Mouse (Mus musculus) erythroblast, adult 5-6 weeks (primary cell): Measurements from ENCODE around the gene Ewsr1. TPM values are rescaled to one million over a fixed set of nuclear protein-coding genes. Genes with fewer than 3 reads are reported as not detected.
A peak's percentile ranks its signal among the peaks of the same experiment; 100 is the strongest.

Source experiments
- ATAC-seq: replicated peaks from 2 replicates; pipeline ENCODE4 v1.8.0; 2016; ENCODE audit warnings: moderate number of reproducible peaks, mild to moderate bottlenecking, moderate TSS enrichment, inconsistent platforms; ENCODE audit not compliant: poor library complexity, low FRiP score, severe bottlenecking
- total RNA-seq, 2 experiments: library from RNA; stranded (forward) in 1 of 2; stranded (reverse) in 1 of 2; fragments of 150-400 nt in 1 of 2; fragments of 200-764, 138-1000 nt in 1 of 2; gene quantifications; 2 replicates each; pipeline versions ENCODE4 v1.2.3 to v1.2.4; 2015 to 2017; ENCODE audit warnings: low replicate concordance in 2 of 2

Ewsr1 gene
- total RNA-seq, 2 experiments from 2014 or later: 139 to 453 TPM

GRCm38 (mm10) chr11:5035421-5035820 is 63.6 kb downstream of the Ewsr1 start:
- no peak for ATAC-seq

- 0 out of 2 replicates have a peak, but pooled peaks have one; percentile 35 for ATAC-seq
Measured at GRCm38 (mm10) chr11:5033136-5033535, 65.9 kb downstream of the Ewsr1 start.

GRCm38 (mm10) chr11:5032706-5033105 is 66.4 kb downstream of the Ewsr1 start:
- ATAC-seq: no peak

GRCm38 (mm10) chr11:5028228-5028627 is 70.8 kb downstream of the Ewsr1 start:
- ATAC-seq: no peak

GRCm38 (mm10) chr11:5025108-5025507 is 74.0 kb downstream of the Ewsr1 start:
- ATAC-seq: no peak

Other genes starting within 250 kb of the Ewsr1 start
- gene Nf2, start 249.7 kb downstream of the Ewsr1 start, total RNA-seq (2015; ENCODE audit: low replicate concordance): 2.1 and 6.7 TPM in 2 replicates
- 16.4 and 20.6 TPM in 2 replicates for gene Nf2, start 249.7 kb downstream of the Ewsr1 start, total RNA-seq (2017; ENCODE audit: low replicate concordance)
- gene Nipsnap1, start 225.3 kb downstream of the Ewsr1 start, total RNA-seq (2015; ENCODE audit: low replicate concordance): 0.42 and 4.0 TPM in 2 replicates
- 1.0 and 2.4 TPM in 2 replicates for gene Nipsnap1, start 225.3 kb downstream of the Ewsr1 start, total RNA-seq (2017; ENCODE audit: low replicate concordance)
- 2.5 and 2.7 TPM in 2 replicates for gene Thoc5, start 203.9 kb downstream of the Ewsr1 start, total RNA-seq (2015; ENCODE audit: low replicate concordance)
- gene Thoc5, start 203.9 kb downstream of the Ewsr1 start, total RNA-seq (2017; ENCODE audit: low replicate concordance): 11.3 and 17.1 TPM in 2 replicates
- 0.77 and 3.1 TPM in 2 replicates for gene Nefh, start 151.2 kb downstream of the Ewsr1 start, total RNA-seq (2015; ENCODE audit: low replicate concordance)
- gene Nefh, start 151.2 kb downstream of the Ewsr1 start, total RNA-seq (2017; ENCODE audit: low replicate concordance): 0.70 and 1.8 TPM in 2 replicates
- 20.4 and 23.0 TPM in 2 replicates for gene Ap1b1, start 112.4 kb downstream of the Ewsr1 start, total RNA-seq (2015; ENCODE audit: low replicate concordance)
- gene Ap1b1, start 112.4 kb downstream of the Ewsr1 start, total RNA-seq (2017; ENCODE audit: low replicate concordance): 53.6 and 106 TPM in 2 replicates
- gene Rasl10a, start 41.1 kb downstream of the Ewsr1 start, total RNA-seq (2015; ENCODE audit: low replicate concordance): not detected in 2 replicates
- gene Rasl10a, start 41.1 kb downstream of the Ewsr1 start, total RNA-seq (2017; ENCODE audit: low replicate concordance): not detected in 2 replicates
- gene Gas2l1, start 33.9 kb downstream of the Ewsr1 start, total RNA-seq (2015; ENCODE audit: low replicate concordance): 0.58 TPM in 1 of 2 replicates, not detected in the other
- 0.34 and 0.56 TPM in 2 replicates for gene Gas2l1, start 33.9 kb downstream of the Ewsr1 start, total RNA-seq (2017; ENCODE audit: low replicate concordance)
- 5.6 and 9.2 TPM in 2 replicates for gene Rhbdd3, start 340 bp downstream of the Ewsr1 start, total RNA-seq (2015; ENCODE audit: low replicate concordance)
- gene Rhbdd3, start 340 bp downstream of the Ewsr1 start, total RNA-seq (2017; ENCODE audit: low replicate concordance): 4.5 and 10.9 TPM in 2 replicates
- gene Emid1, start 53.0 kb upstream of the Ewsr1 start, total RNA-seq (2015; ENCODE audit: low replicate concordance): 1.0 TPM in 1 of 2 replicates, not detected in the other
- gene Emid1, start 53.0 kb upstream of the Ewsr1 start, total RNA-seq (2017; ENCODE audit: low replicate concordance): 0.26 and 0.42 TPM in 2 replicates
- 0.38 TPM in 1 of 2 replicates, not detected in the other for gene Kremen1, start 162.3 kb upstream of the Ewsr1 start, total RNA-seq (2015; ENCODE audit: low replicate concordance)
- gene Kremen1, start 162.3 kb upstream of the Ewsr1 start, total RNA-seq (2017; ENCODE audit: low replicate concordance): 0.70 and 1.1 TPM in 2 replicates